Mouse (Mus musculus) stomach, embryonic 14.5 days (tissue): ENCODE measurements around the gene Elmod3. TPM values are rescaled to one million over a fixed set of nuclear protein-coding genes. Genes with fewer than 3 reads are reported as not detected.

Source experiments
- ATAC-seq: fragments of 200-750 bp; cut with Nextera tagmentation; 2 replicates; pipeline ENCODE4 v1.8.0; 2017; ENCODE audit warnings: low read depth, moderate TSS enrichment; ENCODE audit not compliant: insufficient number of reproducible peaks, insufficient read depth, low FRiP score
- H3K27ac ChIP-seq: fragments of 300-500 bp; sonication (generic); 2 replicates; pipeline ENCODE4 v1.5.1; 2014; ENCODE audit warnings: mild to moderate bottlenecking, low read length, moderate library complexity, mixed read lengths
- H3K27me3 ChIP-seq: fragments of 300-500 bp; sonication (generic); 2 replicates; pipeline ENCODE4 v1.6.1; 2014; ENCODE audit warnings: low read length, control low read depth, mixed read lengths; ENCODE audit not compliant: control insufficient read depth, insufficient read depth
- H3K36me3 ChIP-seq: fragments of 300-500 bp; sonication (generic); 2 replicates; pipeline ENCODE4 v1.6.1; 2014; ENCODE audit warnings: mild to moderate bottlenecking, control low read depth, low read length, moderate library complexity, mixed read lengths; ENCODE audit not compliant: control insufficient read depth, insufficient read depth
- H3K4me1 ChIP-seq: fragments of 300-500 bp; sonication (generic); 2 replicates; pipeline ENCODE4 v1.6.1; 2014; ENCODE audit warnings: low read length, control low read depth, mixed read lengths; ENCODE audit not compliant: control insufficient read depth, insufficient read depth
- H3K4me2 ChIP-seq: fragments of 300-500 bp; sonication (generic); replicated peaks from 2 replicates; pipeline ENCODE4 v1.6.1; 2014; ENCODE audit warnings: low read depth, low read length, control low read depth
- H3K4me3 ChIP-seq: fragments of 300-500 bp; sonication (generic); 2 replicates; pipeline ENCODE4 v1.5.1; 2014; ENCODE audit warnings: low read depth, low read length, control low read depth
- H3K9ac ChIP-seq: fragments of 300-500 bp; sonication (generic); replicated peaks from 2 replicates; pipeline ENCODE4 v1.6.1; 2014; ENCODE audit warnings: low read depth, mild to moderate bottlenecking, control low read depth, low read length, moderate library complexity, mixed read lengths
- H3K9me3 ChIP-seq: fragments of 300-500 bp; sonication (generic); 2 replicates; pipeline ENCODE4 v1.6.1; 2016; ENCODE audit warnings: low read depth, low read length, control low read depth; ENCODE audit not compliant: control insufficient read depth
- WGBS: fragments of 180-500 bp; shearing (Covaris S2); extraction: QIAGEN DNeasy Blood & Tissue Kit; methylation state at CpG from one replicate; pipeline ENCODE4 v1.1.7; 2014; 5-methylcytosine and 5-hydroxymethylcytosine counted together
- polyA plus RNA-seq: library from polyadenylated mRNA; unstranded; fragments of >200 nt; fragmentation: Nextera tagmentation; extraction: Ambion mirVana; gene quantifications from 2 replicates; pipeline ENCODE4 v1.2.1, GENCODE M21; 2014

The Elmod3 gene
- polyA plus RNA-seq, 1 experiment from 2014 or later = 19.0 TPM

DNA sequence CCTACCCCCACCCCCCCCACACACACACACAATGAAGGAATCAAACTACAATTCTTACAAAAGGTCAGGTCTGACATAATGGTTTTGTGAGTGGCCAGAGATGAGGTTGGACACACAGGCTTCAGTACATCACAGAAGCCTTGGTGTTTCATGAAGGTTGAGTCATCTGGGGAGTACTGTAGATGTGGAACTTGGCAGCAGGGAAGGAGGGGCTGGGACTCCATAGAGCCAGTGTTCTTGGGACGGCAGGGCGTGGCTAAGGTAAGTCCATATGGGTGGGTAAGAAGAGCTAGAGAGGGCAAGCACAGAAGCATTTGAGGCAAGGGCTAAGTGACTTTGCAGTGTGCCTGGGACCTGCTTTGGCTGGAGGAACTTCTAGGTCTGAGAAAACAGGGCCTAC, 5.9 kb upstream of the Elmod3 start:
- Histone ChIP-seq H3K27ac (no peak overlapping the region), H3K9ac (no peak overlapping the region), H3K4me3 (no peak overlapping the region), H3K27me3 (no peaks in the 10 kb centered on the region), H3K36me3 (peaks cover 24% of the 10 kb centered on the region), H3K4me1 (no peaks in the 10 kb centered on the region), H3K9me3 (no peaks in the 10 kb centered on the region), H3K4me2 (no peak overlapping the region)
- ATAC-seq = no peak
- WGBS = 82% methylated on average over 2 of the region's 2 CpGs

DNA sequence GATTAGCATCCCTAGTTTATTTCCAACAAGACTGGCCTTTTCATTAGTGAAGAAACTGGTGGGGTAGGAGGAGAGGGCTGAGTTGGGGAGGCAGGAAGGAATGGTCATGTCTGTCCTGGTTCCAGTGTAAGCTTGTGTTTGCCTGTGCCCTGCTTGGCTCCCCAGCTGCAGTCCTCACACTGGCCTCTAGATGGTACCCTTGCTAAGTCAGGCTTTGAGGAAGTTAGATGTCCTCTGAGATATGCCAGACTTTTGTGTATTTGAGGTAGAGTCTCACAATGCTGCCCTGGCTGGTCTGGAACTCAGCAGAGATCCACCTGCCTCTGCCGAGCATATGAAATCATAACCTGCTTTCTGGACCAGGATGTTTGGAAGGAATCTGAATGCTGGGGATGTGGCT, 3.5 kb upstream of the Elmod3 start:
- Histone ChIP-seq H3K9ac (no peak overlapping the region), H3K27me3 (no peaks in the 10 kb centered on the region), H3K9me3 (no peaks in the 10 kb centered on the region), H3K4me3 (no peak overlapping the region), H3K36me3 (peaks cover 13% of the 10 kb centered on the region; the same call in 1 of the 2 replicates), H3K27ac (no peak overlapping the region), H3K4me1 (peaks cover 8% of the 10 kb centered on the region), H3K4me2 (no peak overlapping the region)
- ATAC-seq = no peak
- 40% methylated on average over 1 of the region's 1 CpGs for WGBS

DNA sequence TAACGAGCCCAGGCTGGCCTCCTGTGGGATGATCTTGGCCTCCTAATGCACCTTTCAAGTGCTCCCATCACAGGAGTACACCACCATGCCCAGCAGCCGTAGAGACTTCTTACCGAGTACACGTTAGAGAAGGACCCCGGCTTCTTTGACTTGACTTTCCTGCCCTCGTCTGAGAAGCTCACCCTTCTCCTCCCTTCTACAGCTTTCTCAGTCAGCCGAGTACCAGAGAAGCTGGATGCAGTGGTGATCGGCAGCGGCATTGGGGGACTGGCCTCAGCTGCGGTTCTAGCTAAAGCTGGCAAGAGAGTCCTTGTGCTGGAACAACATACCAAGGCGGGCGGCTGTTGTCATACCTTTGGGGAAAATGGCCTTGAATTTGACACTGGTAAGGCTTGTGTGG, 2.6 kb upstream of the Elmod3 start:
- H3K4me3 ChIP-seq = no peak overlapping the region
- H3K9ac ChIP-seq = no peak overlapping the region
- H3K4me2 ChIP-seq = no peak overlapping the region
- WGBS = 84% methylated on average over 12 of the region's 12 CpGs
- no peaks in the 10 kb centered on the region for H3K9me3 ChIP-seq
- H3K27ac ChIP-seq = no peak overlapping the region
- peaks cover 4% of the 10 kb centered on the region; the same call in 1 of the 2 replicates for H3K36me3 ChIP-seq
- ATAC-seq = no peak
- no peaks in the 10 kb centered on the region for H3K27me3 ChIP-seq
- peaks cover 9% of the 10 kb centered on the region for H3K4me1 ChIP-seq

DNA sequence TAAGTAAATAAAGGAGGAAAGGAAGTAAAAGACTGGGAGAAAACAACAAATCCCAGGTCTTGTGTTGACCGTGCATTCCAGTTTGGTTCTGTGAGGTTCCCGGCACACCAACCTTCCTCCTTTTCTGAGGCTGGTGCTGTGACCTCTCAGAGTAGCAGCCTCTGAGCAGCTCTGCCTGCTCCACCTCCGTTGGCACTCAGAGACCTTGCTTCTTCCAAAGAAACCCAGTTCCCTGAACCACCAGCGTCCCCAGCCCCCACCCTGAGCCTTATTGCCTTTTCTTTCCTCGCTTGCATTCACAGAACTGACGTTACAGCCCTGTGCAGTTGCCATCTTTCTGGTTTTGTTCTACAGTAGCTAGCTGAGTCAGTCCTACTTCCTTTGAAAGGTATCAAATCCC, 2.0 kb upstream of the Elmod3 start:
- Histone ChIP-seq H3K27ac (no peak overlapping the region), H3K9ac (no peak overlapping the region), H3K4me1 (peaks cover 9% of the 10 kb centered on the region), H3K9me3 (no peaks in the 10 kb centered on the region), H3K4me2 (no peak overlapping the region), H3K27me3 (no peaks in the 10 kb centered on the region), H3K36me3 (no peaks in the 10 kb centered on the region), H3K4me3 (no peak overlapping the region)
- no peak for ATAC-seq
- 70% methylated on average over 6 of the region's 6 CpGs for WGBS

DNA sequence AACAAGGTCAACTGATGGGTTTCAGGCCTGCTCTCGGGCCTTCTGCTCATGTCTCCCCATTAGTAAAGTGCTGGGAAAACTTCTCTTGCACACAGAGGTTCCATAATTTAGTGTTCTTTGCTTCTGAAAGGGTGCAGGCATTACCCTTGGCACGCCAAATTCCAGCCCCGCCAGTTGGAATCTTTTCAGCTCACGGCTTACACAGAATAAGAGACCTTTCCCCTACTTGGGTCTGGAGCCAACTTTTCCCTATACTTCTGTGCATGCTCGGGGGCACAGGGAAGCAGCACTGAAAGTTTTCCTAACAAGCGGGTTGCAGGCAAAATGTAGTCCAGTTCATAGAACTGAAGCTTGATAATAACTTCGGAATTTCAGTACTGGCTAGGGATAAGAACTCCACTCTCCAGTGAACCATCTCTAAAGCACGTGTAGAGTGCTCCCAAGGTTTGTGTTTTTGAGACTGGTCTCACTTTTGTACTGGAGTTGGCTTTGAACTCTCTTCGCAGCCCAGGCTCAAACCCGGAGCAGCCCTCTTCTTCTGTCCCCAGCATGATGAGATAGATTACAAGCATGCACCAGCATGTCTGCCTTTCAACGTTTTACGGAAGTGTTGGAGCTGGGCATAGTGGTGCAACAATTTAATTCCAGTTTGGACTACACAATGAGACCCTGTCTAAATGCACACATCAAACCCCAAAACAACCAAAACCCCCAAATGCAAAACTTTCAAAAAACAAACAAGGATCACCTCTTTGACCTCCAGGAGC, 761 bp upstream of the Elmod3 start:
- 39% methylated on average over 12 of the region's 12 CpGs for WGBS
- Histone ChIP-seq H3K9ac (no peak overlapping the region), H3K36me3 (no peaks in the 10 kb centered on the region), H3K4me3 (peak overlapping the region; percentile 57), H3K4me2 (peak overlapping the region; percentile 78), H3K27me3 (no peaks in the 10 kb centered on the region), H3K27ac (peak overlapping the region; percentile 79; the same call in 1 of the 2 replicates), H3K4me1 (peaks cover 9% of the 10 kb centered on the region), H3K9me3 (no peaks in the 10 kb centered on the region)
- ATAC-seq = peak; percentile 28; the same call in 1 of the 2 replicates

DNA sequence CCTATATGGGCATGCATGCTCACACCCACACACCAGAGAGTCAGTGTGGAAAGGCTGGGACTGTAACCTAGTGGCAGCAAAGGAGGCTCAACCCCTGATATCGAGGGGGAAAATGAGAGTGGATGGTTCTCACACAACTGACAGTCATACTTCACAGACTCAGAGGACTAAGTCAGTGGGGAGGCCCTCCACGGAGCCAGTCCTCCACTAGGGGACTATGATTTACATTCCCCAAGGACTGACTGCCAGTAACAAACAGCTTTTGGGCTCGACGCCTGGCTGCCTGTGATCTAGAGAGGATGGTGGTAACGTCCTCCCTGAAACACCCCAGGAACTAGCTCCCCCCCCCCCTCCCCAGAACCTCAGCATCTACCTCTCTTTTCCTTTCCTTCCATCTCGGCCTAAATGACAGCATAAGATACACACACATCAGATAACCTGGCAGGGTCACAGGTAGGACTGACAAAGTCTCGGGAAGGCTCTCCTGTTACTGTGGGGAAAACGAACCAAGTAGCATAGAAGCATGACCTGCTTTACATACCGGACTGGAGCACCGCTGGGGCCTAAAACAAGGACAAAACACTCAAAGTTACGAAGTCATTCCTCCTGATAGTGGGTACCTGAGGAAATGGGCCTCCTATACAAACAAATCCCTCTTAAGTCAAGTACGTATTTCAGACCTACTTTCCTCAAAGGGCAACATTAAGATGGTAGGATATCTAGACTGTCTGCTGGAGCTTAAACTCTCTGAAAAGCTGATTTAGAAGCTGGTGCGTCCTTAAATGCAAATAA, 934 bp downstream of the Elmod3 start:
- Histone ChIP-seq H3K36me3 (no peaks in the 10 kb centered on the region), H3K9ac (peak overlapping the region; percentile 56), H3K27me3 (no peaks in the 10 kb centered on the region), H3K4me3 (peak overlapping the region; percentile 57), H3K4me2 (peak overlapping the region; percentile 78), H3K4me1 (peaks cover 9% of the 10 kb centered on the region), H3K27ac (no peak overlapping the region), H3K9me3 (no peaks in the 10 kb centered on the region)
- no peak for ATAC-seq
- 27% methylated on average over 13 of the region's 13 CpGs for WGBS

DNA sequence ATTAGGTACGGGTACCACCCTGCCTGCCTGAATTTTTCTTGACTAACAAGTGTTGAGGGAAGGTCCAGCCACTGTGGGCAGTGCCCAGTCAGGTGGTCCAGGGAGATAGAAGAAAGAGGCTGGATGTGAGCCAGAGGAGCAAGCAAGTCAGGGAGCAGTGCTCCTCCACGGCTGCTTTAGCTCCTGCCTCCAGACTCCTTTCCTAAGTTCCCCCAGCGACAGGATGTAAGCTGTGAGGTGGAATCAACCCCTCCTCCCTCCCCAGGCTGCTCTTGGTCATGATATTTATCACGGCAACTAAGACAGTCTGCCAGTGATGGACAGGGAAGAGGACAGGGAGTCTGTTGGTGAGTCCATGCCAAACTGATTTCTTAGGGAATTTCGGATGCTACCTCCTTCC, 4.3 kb downstream of the Elmod3 start:
- Histone ChIP-seq H3K36me3 (no peaks in the 10 kb centered on the region), H3K27ac (no peak overlapping the region), H3K4me1 (peaks cover 9% of the 10 kb centered on the region), H3K9me3 (no peaks in the 10 kb centered on the region), H3K9ac (no peak overlapping the region), H3K4me3 (no peak overlapping the region), H3K4me2 (no peak overlapping the region), H3K27me3 (no peaks in the 10 kb centered on the region)
- WGBS = 54% methylated on average over 5 of the region's 5 CpGs
- ATAC-seq = no peak

DNA sequence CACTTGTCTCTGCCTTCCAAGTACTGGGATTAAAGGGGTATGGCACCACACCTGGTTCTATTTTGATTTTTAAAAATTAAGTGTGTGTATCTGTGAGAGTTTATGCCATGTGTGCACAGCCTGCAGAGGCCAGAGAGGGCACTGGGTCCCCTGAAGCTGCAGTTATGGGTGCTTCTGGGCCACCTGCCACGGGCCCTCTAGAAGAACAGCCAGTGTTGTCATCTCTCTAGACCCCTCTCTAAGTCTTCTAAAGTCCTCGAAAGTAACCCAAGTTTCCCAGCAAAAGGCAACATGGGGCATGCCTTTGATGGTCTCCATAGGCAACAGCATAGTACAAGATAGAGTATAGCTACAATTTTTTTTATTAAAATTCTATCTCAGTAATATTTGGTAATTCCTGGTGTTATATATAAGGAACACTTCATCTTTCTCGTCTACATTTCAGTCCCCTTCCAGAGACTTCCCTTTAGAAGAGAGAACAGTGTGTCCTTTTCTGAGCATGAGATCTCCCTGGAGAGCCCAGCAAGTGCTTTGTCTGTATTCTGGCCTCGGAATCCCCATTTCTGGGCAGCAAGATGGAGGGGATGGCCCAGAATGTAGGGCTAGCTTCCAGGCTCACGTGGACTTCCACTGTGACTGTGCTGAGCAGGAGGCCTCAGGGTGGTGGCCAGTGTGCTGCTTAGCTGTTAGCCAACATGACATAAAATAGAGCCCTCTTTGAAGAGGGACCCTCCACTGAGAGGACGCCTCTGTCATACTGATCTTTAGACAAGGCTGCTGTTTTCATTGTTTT, 5.0 kb downstream of the Elmod3 start:
- Histone ChIP-seq H3K9ac (no peak overlapping the region), H3K27me3 (no peaks in the 10 kb centered on the region), H3K4me3 (no peak overlapping the region), H3K4me2 (no peak overlapping the region), H3K9me3 (no peaks in the 10 kb centered on the region), H3K4me1 (peaks cover 9% of the 10 kb centered on the region), H3K36me3 (no peaks in the 10 kb centered on the region), H3K27ac (no peak overlapping the region)
- ATAC-seq = no peak
- 82% methylated on average over 6 of the region's 6 CpGs for WGBS
